Mouse (Mus musculus) heart, postnatal 0 days (tissue): Measurements from ENCODE around the gene Smyd3. TPM values are rescaled to one million over a fixed set of nuclear protein-coding genes. Genes with fewer than 3 reads are reported as not detected.

Experiments
- ATAC-seq: fragments of 200-750 bp; cut with Nextera tagmentation; 2 replicates; pipeline ENCODE4 v1.8.0; 2017; ENCODE audit warnings: low read depth, moderate number of reproducible peaks, moderate library complexity; ENCODE audit not compliant: insufficient read depth
- DNase-seq: peaks from one replicate; pipeline ENCODE4 v3.0.0-alpha.2; 2016; ENCODE audit warnings: low spot score
- H3K27ac ChIP-seq: fragments of 300-500 bp; sonication (generic); 2 replicates; pipeline ENCODE4 v1.5.1; 2014; ENCODE audit warnings: low read depth, mild to moderate bottlenecking
- H3K27me3 ChIP-seq: fragments of 300-500 bp; sonication (generic); 2 replicates; pipeline ENCODE4 v1.6.1; 2014; ENCODE audit warnings: low read length, mixed read lengths; ENCODE audit not compliant: control insufficient read depth, insufficient read depth
- H3K36me3 ChIP-seq: fragments of 300-500 bp; sonication (generic); replicated peaks from 2 replicates; pipeline ENCODE4 v1.6.1; 2014; ENCODE audit warnings: low read length, mixed read lengths; ENCODE audit not compliant: control insufficient read depth, insufficient read depth
- H3K4me1 ChIP-seq: fragments of 300-500 bp; sonication (generic); 2 replicates; pipeline ENCODE4 v1.6.1; 2014; ENCODE audit warnings: antibody characterized with exemption; ENCODE audit not compliant: control insufficient read depth, insufficient read depth
- H3K4me2 ChIP-seq: fragments of 300-500 bp; sonication (generic); 2 replicates; pipeline ENCODE4 v1.6.1; 2014; ENCODE audit warnings: low read depth, mild to moderate bottlenecking, low read length, moderate library complexity
- H3K4me3 ChIP-seq: fragments of 300-500 bp; sonication (generic); 2 replicates; pipeline ENCODE4 v1.5.1; 2014; ENCODE audit warnings: low read depth, low read length
- H3K9ac ChIP-seq: fragments of 300-500 bp; sonication (generic); replicated peaks from 2 replicates; pipeline ENCODE4 v1.6.1; 2014; ENCODE audit warnings: low read depth, low read length, mixed read lengths
- H3K9me3 ChIP-seq: fragments of 300-500 bp; sonication (generic); replicated peaks from 2 replicates; pipeline ENCODE4 v1.6.1; 2016; ENCODE audit warnings: low read length; ENCODE audit not compliant: control insufficient read depth
- CTCF ChIP-seq: IDR thresholded peaks from 2 replicates; pipeline ENCODE4 v1.5.1; 2016; ENCODE audit warnings: antibody characterized with exemption, control low read depth, low read depth
- EP300 ChIP-seq: IDR thresholded peaks from 2 replicates; pipeline ENCODE4 v1.6.1; 2016; ENCODE audit warnings: antibody characterized with exemption, low read depth
- WGBS: fragments of 180-500 bp; shearing (Covaris S2); extraction: QIAGEN DNeasy Blood & Tissue Kit; methylation state at CpG from one replicate; pipeline ENCODE4 v1.1.7; 2014; 5-methylcytosine and 5-hydroxymethylcytosine counted together
- polyA plus RNA-seq: library from polyadenylated mRNA; unstranded; fragments of >200 nt; fragmentation: Nextera tagmentation; extraction: Ambion mirVana; gene quantifications from 2 replicates; pipeline ENCODE4 v1.2.1, GENCODE M21; 2015
- total RNA-seq: library from RNA; depleted of rRNA; stranded (reverse); fragments of >200 nt; gene quantifications from 2 replicates; pipeline ENCODE4 v1.2.3, GENCODE M21; 2014; ENCODE audit warnings: low replicate concordance

Gene Smyd3
- total and polyA plus RNA-seq, 2 experiments from 2014 or later, result 7.0 to 11.6 TPM

DNA sequence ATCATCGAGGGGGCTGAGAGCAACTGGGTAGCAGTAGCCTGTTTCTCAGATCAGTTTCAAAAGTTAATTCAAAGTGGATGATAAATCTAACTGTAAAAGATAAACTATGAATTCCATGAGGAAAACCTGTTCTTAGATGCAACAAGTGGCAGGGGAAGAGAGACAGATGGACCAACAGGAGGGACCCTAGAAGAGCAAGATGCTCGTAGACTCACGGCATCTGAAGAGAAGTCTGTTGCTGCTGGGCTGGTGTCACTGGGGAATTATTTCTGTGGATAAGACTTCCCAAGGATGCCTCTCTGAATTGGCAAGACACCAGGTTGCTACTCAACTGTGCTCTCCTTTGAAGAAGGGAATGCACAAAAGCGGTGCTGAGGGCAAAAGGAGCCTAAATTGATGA, 333.2 kb downstream of the Smyd3 start:
- ATAC-seq, result no peak
- DNase-seq, result no peak
- H3K9me3 ChIP-seq, result no peaks in the 10 kb centered on the region
- no peak overlapping the region for H3K9ac ChIP-seq
- no peaks in the 10 kb centered on the region for H3K4me1 ChIP-seq
- TF ChIP-seq EP300 (no peak), CTCF (no peak)
- H3K4me2 ChIP-seq, result no peak overlapping the region
- no peaks in the 10 kb centered on the region for H3K27me3 ChIP-seq
- 83% methylated on average over 4 of the region's 4 CpGs for WGBS
- no peaks in the 10 kb centered on the region for H3K36me3 ChIP-seq
- H3K4me3 ChIP-seq, result no peak overlapping the region
- H3K27ac ChIP-seq, result no peak overlapping the region

DNA sequence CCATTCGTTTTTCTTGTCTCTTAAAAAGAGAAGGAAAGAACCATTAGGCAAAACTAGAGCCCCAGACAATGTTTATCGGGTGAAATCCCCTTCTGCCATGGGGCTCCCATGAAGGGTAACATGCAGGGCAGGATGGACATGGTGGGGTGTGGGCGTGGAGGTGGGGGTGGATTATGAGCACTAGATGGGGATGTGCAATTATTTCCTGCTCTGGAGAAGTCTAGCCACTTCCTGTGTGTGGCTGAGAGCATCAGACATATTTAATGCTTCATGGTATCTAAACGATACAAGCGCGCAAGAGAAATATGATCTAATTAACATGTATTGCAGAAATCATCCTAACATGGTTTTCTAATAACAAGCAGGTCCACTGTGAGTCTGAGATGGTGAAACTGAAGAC, 334.3 kb downstream of the Smyd3 start:
- H3K9ac ChIP-seq, result no peak overlapping the region
- H3K36me3 ChIP-seq, result no peaks in the 10 kb centered on the region
- H3K27ac ChIP-seq, result no peak overlapping the region
- H3K4me2 ChIP-seq, result no peak overlapping the region
- no peak for TF ChIP-seq CTCF
- no peak for TF ChIP-seq EP300
- H3K27me3 ChIP-seq, result no peaks in the 10 kb centered on the region
- ATAC-seq (no peak), DNase-seq (no peak)
- H3K4me3 ChIP-seq, result no peak overlapping the region
- H3K4me1 ChIP-seq, result no peaks in the 10 kb centered on the region
- H3K9me3 ChIP-seq, result no peaks in the 10 kb centered on the region
- 89% methylated on average over 6 of the region's 6 CpGs for WGBS

DNA sequence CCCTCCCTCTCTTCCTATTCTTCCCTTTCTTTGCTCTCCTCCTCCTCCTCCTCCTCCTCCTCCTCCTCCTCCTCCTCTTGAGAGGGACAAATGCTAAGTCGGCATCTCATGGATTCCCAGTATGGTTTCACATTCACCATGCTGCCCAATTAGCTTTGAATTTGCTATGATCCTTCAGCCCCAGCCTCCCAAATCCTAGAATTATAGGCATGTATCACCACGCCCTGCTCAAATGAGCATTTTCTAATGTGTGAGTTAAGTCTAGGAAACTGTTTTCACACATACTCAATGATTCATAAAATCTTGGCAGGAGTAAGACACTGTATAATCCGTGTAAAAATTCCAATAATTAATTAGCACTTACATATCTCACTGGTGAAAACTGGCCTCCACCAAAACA, 337.3 kb downstream of the Smyd3 start:
- ATAC-seq (no peak), DNase-seq (no peak)
- no peak overlapping the region for H3K27ac ChIP-seq
- no peaks in the 10 kb centered on the region for H3K4me1 ChIP-seq
- no peak overlapping the region for H3K4me3 ChIP-seq
- no peaks in the 10 kb centered on the region for H3K36me3 ChIP-seq
- no peak overlapping the region for H3K9ac ChIP-seq
- no peak for TF ChIP-seq CTCF
- no peak for TF ChIP-seq EP300
- H3K27me3 ChIP-seq, result no peaks in the 10 kb centered on the region
- H3K9me3 ChIP-seq, result no peaks in the 10 kb centered on the region
- 57% methylated on average over 3 of the region's 3 CpGs for WGBS
- no peak overlapping the region for H3K4me2 ChIP-seq

DNA sequence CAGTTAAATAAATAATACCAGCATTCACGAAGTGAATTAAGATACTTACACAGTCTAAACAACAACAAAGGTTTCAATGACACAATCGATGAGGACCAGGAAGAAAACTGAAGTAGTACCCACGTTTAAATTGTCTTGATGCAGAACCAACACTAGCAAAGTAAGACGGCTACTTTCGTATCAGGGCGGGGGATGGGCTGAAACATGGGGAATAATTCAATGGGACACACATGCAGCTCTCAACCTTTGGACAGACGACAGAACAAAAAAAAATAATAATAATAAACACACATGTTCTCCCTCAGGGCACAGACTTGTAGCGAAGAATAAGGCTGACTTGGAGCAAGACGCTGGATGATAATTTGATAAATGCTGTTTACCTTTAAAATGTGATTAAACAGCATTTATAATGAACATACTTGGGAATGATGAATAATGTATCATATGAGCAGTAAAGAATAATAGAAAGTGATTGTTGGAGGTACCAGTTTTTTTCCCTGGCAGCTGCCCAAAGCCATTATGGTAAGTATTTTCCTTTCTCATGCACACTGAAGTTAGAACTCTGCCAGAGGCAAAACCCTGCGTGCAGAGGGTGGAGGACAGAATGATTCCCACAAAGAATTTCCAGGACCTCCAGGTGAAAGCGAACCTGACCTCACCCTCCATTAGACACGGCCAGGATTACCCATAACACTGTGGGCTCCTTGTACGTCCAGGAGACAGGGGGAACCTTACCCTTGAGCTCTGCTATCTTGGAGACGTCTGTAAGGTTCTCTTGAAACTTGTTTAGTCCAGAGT, 340.8 kb downstream of the Smyd3 start:
- no peak overlapping the region for H3K4me2 ChIP-seq
- 76% methylated on average over 14 of the region's 14 CpGs for WGBS
- DNase-seq (no peak), ATAC-seq (no peak)
- no peaks in the 10 kb centered on the region for H3K4me1 ChIP-seq
- no peaks in the 10 kb centered on the region for H3K36me3 ChIP-seq
- no peaks in the 10 kb centered on the region for H3K27me3 ChIP-seq
- no peak overlapping the region for H3K9ac ChIP-seq
- no peak for TF ChIP-seq CTCF
- TF ChIP-seq EP300, result no peak
- no peak overlapping the region for H3K4me3 ChIP-seq
- H3K9me3 ChIP-seq, result no peaks in the 10 kb centered on the region
- H3K27ac ChIP-seq, result no peak overlapping the region

DNA sequence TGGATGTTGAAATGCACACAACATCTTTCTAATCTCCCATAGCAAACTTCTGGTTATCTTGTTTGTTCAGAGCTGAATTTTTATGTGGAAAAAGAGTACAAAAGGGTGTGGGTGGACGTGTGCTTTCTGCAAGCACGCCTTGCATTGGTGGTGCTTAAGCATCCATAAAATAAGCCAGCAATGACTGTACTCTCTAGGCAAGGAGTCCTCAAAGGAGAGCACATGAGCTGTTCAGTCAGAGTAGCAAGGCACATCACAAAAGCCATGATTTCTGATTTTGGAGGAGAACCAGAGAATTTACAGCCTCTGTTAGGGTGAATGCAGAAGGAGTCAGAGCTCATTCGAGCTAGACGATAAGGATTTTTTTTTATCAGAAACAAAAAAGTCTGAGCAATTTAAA, 343.6 kb downstream of the Smyd3 start:
- no peak overlapping the region for H3K27ac ChIP-seq
- H3K27me3 ChIP-seq, result no peaks in the 10 kb centered on the region
- WGBS, result 30% methylated on average over 4 of the region's 4 CpGs
- H3K4me1 ChIP-seq, result no peaks in the 10 kb centered on the region
- no peak overlapping the region for H3K9ac ChIP-seq
- TF ChIP-seq CTCF, result no peak
- TF ChIP-seq EP300, result no peak
- H3K9me3 ChIP-seq, result no peaks in the 10 kb centered on the region
- no peaks in the 10 kb centered on the region for H3K36me3 ChIP-seq
- no peak for ATAC-seq
- no peak overlapping the region for H3K4me2 ChIP-seq
- no peak overlapping the region for H3K4me3 ChIP-seq
- no peak for DNase-seq

DNA sequence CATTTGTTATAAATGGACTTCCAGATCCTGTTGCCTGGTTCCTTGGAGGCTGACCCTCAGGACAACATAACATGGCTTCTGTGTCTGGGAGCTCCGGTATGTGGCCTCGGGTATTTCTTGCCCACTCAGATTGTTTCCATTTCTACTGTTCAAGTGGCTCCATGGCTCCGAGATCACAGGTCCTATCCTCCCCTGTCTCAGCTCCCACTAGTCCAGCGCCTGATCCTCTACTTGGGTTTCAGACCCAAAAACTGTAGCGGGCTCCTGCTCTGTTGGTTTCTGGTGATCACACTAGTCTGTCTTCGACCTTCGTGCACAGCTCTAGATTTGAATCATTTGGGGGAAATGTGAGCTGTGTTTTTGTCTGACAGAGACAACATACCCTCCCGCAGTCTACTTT, 347.3 kb downstream of the Smyd3 start:
- Histone ChIP-seq H3K4me1 (no peaks in the 10 kb centered on the region), H3K27ac (no peak overlapping the region), H3K27me3 (no peaks in the 10 kb centered on the region), H3K36me3 (no peaks in the 10 kb centered on the region), H3K4me3 (no peak overlapping the region), H3K9me3 (no peaks in the 10 kb centered on the region), H3K9ac (no peak overlapping the region), H3K4me2 (no peak overlapping the region)
- WGBS, result 86% methylated on average over 8 of the region's 8 CpGs
- TF ChIP-seq EP300 (no peak), CTCF (no peak)
- ATAC-seq, result no peak
- no peak for DNase-seq
